Mouse (Mus musculus) midbrain, embryonic 11.5 days (tissue): ENCODE results near the gene Miga1. TPM values are rescaled to one million over a fixed set of nuclear protein-coding genes. Genes with fewer than 3 reads are reported as not detected.

ENCODE experiments used
- ATAC-seq: fragments of 200-750 bp; cut with Nextera tagmentation; 2 replicates; pipeline ENCODE4 v1.8.0; 2017; ENCODE audit warnings: moderate TSS enrichment, moderate library complexity; ENCODE audit not compliant: low FRiP score
- DNase-seq: peaks from one replicate; pipeline ENCODE4 v3.0.0; 2015; ENCODE audit warnings: low spot score; ENCODE audit errors: missing footprints
- H3K27ac ChIP-seq: fragments of 300-500 bp; sonication (generic); 2 replicates; pipeline ENCODE4 v1.5.1; 2014; ENCODE audit warnings: low read depth, low read length
- H3K27me3 ChIP-seq: fragments of 300-500 bp; sonication (generic); 2 replicates; pipeline ENCODE4 v1.6.1; 2014; ENCODE audit warnings: mild to moderate bottlenecking, low read length, moderate library complexity, mixed read lengths; ENCODE audit not compliant: control insufficient read depth, insufficient read depth
- H3K36me3 ChIP-seq: fragments of 300-500 bp; sonication (generic); 2 replicates; pipeline ENCODE4 v1.6.1; 2014; ENCODE audit warnings: mild to moderate bottlenecking, low read length, moderate library complexity, mixed read lengths; ENCODE audit not compliant: control insufficient read depth, insufficient read depth
- H3K4me1 ChIP-seq: fragments of 300-500 bp; sonication (generic); 2 replicates; pipeline ENCODE4 v1.6.1; 2014; ENCODE audit warnings: low read length; ENCODE audit not compliant: control insufficient read depth, insufficient read depth
- H3K4me2 ChIP-seq: fragments of 300-500 bp; sonication (generic); 2 replicates; pipeline ENCODE4 v1.6.1; 2014; ENCODE audit warnings: mild to moderate bottlenecking, moderate library complexity
- H3K4me3 ChIP-seq: fragments of 300-500 bp; sonication (generic); 2 replicates; pipeline ENCODE4 v1.5.1; 2014; ENCODE audit warnings: low read depth, low read length
- H3K9ac ChIP-seq: fragments of 300-500 bp; sonication (generic); 2 replicates; pipeline ENCODE4 v1.6.1; 2014; ENCODE audit warnings: low read length
- H3K9me3 ChIP-seq: fragments of 300-500 bp; sonication (generic); 2 replicates; pipeline ENCODE4 v1.6.1; 2016; ENCODE audit warnings: low read length; ENCODE audit not compliant: control insufficient read depth
- WGBS: fragments of 180-500 bp; shearing (Covaris S2); extraction: QIAGEN DNeasy Blood & Tissue Kit; methylation state at CpG from one replicate; pipeline ENCODE4 v1.1.7; 2014; 5-methylcytosine and 5-hydroxymethylcytosine counted together
- polyA plus RNA-seq: library from polyadenylated mRNA; unstranded; fragments of >200 nt; fragmentation: Nextera tagmentation; extraction: Ambion mirVana; gene quantifications from 2 replicates; pipeline ENCODE4 v1.2.1, GENCODE M21; 2014

Gene Miga1
- polyA plus RNA-seq, 1 experiment from 2014 or later, result 19.3 TPM

DNA sequence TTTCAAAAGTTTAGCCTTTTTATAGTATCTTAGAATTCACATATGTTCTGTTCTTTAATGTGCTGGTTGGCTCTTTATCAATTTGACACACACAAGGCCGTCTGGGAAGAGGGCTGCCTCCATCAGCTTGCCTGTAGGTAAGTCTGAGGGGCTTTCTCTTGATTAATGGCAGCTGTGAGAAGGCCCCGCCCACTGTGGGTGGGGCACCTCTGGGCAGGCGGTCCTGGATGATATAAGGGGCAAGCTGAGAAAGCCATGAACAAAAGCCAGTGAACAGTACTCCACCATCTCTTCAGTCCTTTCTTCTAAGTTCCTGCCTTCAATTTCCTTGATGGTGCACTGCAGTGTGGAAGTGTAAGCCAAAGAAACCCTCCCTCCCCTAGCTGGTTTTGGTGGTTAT is 58.1 kb downstream of the Miga1 start:
- no peak overlapping the region for H3K4me2 ChIP-seq
- peak; percentile 56 for DNase-seq

DNA sequence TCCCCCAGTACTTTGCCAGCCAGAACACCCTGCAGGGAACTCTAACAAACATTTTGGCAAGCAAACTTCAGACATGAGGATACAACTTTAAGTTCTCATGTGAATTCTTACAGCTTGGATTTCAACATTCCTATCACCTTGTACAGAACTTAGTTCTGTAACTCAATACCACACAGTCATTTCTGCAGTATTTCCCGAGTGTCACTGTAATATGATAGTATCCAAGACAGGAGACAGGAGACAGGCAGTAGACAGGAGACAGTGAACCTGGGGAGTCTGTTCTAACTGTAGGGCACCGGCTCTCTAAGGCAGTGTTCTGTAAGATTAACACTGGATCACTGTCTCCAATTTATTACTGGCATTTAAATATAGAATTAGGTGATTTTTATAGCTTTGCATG is 61.8 kb downstream of the Miga1 start:
- Histone ChIP-seq H3K36me3 (peaks cover 3% of the 10 kb centered on the region; the same call in 1 of the 2 replicates), H3K4me2 (no peak overlapping the region), H3K27ac (no peak overlapping the region), H3K9me3 (no peaks in the 10 kb centered on the region), H3K4me1 (no peaks in the 10 kb centered on the region), H3K9ac (no peak overlapping the region), H3K27me3 (no peaks in the 10 kb centered on the region), H3K4me3 (no peak overlapping the region)
- DNase-seq (peak; percentile 6), ATAC-seq (no peak)
- 77% methylated on average over 2 of the region's 2 CpGs for WGBS

More for the DNA sequence above, 58.1 kb downstream of the Miga1 start:
- Histone ChIP-seq H3K27me3 (no peaks in the 10 kb centered on the region), H3K9me3 (no peaks in the 10 kb centered on the region), H3K36me3 (0 out of 2 replicates have a peak, but pooled peaks cover 5% of the 10 kb centered on the region), H3K27ac (no peak overlapping the region), H3K4me3 (no peak overlapping the region), H3K4me1 (no peaks in the 10 kb centered on the region), H3K9ac (no peak overlapping the region)
- no peak for ATAC-seq
- 40% methylated on average over 3 of the region's 3 CpGs for WGBS

DNA sequence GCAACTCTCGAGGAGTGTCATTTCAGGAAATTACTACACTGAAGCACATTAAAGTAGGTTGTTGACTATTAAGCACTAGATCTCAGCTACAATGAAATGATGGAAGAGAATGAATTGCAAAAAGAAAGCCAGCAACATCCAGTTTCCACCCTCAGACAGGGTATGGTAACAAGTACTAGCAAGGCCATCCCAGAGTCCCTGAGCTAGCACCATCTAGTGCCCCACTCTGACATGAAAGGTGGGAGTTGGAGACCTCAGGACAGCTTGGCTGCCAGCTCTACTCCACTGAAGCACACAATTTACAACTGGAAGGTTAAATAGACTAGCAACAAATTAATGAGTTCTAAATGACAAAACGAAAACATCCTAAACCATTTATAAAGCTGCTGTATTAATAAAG is 62.3 kb downstream of the Miga1 start:
- DNase-seq, result peak; percentile 70
- WGBS, result 89% methylated on average over 2 of the region's 2 CpGs
- no peak overlapping the region for H3K9ac ChIP-seq

DNA sequence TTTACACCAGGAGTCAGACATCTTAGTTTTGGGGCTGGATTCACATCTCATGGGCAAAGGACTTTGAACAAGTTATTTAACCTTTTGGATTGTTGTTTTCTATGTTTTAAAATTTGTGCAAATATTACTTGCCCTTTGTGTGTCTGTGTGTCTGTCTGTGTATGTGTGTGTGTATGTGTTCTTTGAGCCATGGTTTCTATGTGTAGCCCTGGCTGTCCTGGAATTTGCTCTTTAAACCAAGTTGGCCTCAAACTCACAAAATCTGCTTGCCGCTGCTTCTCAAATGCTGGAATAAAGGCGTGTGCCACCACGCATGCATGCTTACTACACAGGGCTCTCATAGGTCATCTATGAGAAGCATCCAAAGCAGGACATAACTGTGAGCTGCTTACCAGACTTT is 63.3 kb downstream of the Miga1 start:
- H3K4me1 ChIP-seq, result no peaks in the 10 kb centered on the region
- no peak overlapping the region for H3K4me2 ChIP-seq
- H3K27ac ChIP-seq, result no peak overlapping the region
- DNase-seq (peak; percentile 56), ATAC-seq (no peak)
- no peak overlapping the region for H3K9ac ChIP-seq
- 97% methylated on average over 3 of the region's 3 CpGs for WGBS
- H3K36me3 ChIP-seq, result no peaks in the 10 kb centered on the region; the same call in 1 of the 2 replicates
- H3K4me3 ChIP-seq, result no peak overlapping the region
- no peaks in the 10 kb centered on the region for H3K27me3 ChIP-seq
- no peaks in the 10 kb centered on the region for H3K9me3 ChIP-seq

More for the DNA sequence above, 62.3 kb downstream of the Miga1 start:
- no peak for ATAC-seq
- no peak overlapping the region for H3K4me2 ChIP-seq
- H3K4me3 ChIP-seq, result no peak overlapping the region
- no peaks in the 10 kb centered on the region for H3K4me1 ChIP-seq
- H3K36me3 ChIP-seq, result no peaks in the 10 kb centered on the region; the same call in 1 of the 2 replicates
- H3K27ac ChIP-seq, result no peak overlapping the region
- H3K27me3 ChIP-seq, result no peaks in the 10 kb centered on the region
- no peaks in the 10 kb centered on the region for H3K9me3 ChIP-seq

DNA sequence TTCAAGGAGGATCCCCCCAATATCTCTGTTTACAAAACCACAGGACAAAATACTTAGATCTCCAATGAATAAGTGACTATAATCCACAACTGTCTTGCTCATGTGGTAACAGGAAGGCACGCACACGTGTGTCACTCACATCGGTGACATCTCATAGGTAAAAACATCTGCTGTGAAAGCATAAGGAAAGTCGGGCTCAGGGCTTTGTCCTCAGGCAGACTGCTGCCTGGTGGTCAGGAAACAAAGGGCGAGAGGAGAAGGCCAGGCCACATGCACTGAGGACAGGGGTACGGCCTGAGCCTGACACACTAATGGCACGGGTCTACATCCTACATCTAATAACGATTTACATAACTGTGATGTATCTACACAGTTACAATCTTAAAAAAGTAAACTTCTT is 65.2 kb downstream of the Miga1 start:
- H3K9me3 ChIP-seq, result no peaks in the 10 kb centered on the region
- H3K4me2 ChIP-seq, result no peak overlapping the region
- no peak overlapping the region for H3K4me3 ChIP-seq
- H3K27me3 ChIP-seq, result no peaks in the 10 kb centered on the region
- no peak overlapping the region for H3K27ac ChIP-seq
- WGBS, result 74% methylated on average over 8 of the region's 8 CpGs
- DNase-seq, result peak; percentile 26
- no peaks in the 10 kb centered on the region; the same call in 1 of the 2 replicates for H3K36me3 ChIP-seq
- H3K9ac ChIP-seq, result no peak overlapping the region
- ATAC-seq, result no peak
- no peaks in the 10 kb centered on the region for H3K4me1 ChIP-seq

DNA sequence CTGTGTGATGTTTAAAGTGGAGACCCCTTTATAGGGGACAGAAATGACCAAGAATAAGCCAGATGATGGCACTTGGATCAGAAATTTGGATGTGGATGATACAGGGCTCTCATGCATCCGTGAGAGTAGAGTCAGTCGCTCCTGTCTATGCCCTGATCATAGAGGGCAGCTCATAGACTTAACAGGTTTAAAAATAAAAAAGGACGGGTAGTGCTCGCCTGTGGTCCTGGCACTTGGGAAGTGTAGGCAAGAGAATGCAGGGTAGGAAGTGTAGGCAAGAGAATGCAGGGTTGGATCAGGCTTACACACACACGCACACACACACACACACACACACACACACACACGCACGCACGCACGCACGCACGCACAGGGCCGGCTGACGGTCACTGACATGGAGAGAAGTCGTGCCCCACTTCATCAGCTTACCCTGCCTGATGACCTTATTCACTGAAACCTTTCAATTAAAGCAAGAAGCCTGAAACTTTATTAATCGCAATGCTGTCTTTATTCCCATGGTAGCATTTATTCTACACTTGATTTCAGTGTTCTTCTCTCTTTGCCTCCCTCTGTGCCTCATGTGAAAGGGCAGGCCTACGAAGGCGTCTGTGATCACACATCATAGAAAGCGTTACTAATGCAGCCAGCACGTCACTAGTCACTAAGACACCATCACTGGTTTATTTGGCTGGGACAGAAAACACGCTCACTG is 67.1 kb downstream of the Miga1 start:
- Histone ChIP-seq H3K27me3 (no peaks in the 10 kb centered on the region), H3K27ac (no peak overlapping the region), H3K4me2 (no peak overlapping the region), H3K9me3 (no peaks in the 10 kb centered on the region), H3K4me3 (no peak overlapping the region), H3K4me1 (no peaks in the 10 kb centered on the region), H3K36me3 (no peaks in the 10 kb centered on the region; the same call in 1 of the 2 replicates), H3K9ac (no peak overlapping the region)
- peak; percentile 81 for DNase-seq
- ATAC-seq, result 0 out of 2 replicates have a peak, but pooled peaks have one; percentile 46
- WGBS, result 74% methylated on average over 20 of the region's 20 CpGs

DNA sequence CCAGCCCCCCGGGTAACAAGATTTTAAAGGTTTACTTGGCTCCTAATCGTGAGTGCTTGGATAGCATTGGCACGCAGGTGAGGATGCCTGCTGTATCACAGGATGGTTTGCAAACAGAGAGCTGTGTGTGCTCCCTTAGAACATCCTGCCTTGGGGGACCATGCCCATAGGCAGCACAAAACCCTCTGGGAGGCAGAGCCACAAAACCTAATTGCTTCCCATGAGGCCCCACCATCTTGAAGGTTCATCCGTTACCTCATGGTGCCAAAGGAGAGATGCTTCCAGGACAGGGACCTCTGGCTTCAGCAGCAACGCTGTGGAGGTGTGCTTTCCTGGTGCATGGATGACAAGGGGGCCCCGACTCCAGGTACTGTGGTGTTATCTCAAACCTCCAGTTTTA is 68.3 kb downstream of the Miga1 start:
- no peak overlapping the region for H3K4me3 ChIP-seq
- no peak overlapping the region for H3K4me2 ChIP-seq
- no peak overlapping the region for H3K27ac ChIP-seq
- DNase-seq (no peak), ATAC-seq (no peak)
- H3K9me3 ChIP-seq, result no peaks in the 10 kb centered on the region
- H3K9ac ChIP-seq, result no peak overlapping the region
- WGBS, result 90% methylated on average over 6 of the region's 6 CpGs
- no peaks in the 10 kb centered on the region; the same call in 1 of the 2 replicates for H3K36me3 ChIP-seq
- no peaks in the 10 kb centered on the region for H3K4me1 ChIP-seq
- peaks cover 2% of the 10 kb centered on the region; the same call in 1 of the 2 replicates for H3K27me3 ChIP-seq

DNA sequence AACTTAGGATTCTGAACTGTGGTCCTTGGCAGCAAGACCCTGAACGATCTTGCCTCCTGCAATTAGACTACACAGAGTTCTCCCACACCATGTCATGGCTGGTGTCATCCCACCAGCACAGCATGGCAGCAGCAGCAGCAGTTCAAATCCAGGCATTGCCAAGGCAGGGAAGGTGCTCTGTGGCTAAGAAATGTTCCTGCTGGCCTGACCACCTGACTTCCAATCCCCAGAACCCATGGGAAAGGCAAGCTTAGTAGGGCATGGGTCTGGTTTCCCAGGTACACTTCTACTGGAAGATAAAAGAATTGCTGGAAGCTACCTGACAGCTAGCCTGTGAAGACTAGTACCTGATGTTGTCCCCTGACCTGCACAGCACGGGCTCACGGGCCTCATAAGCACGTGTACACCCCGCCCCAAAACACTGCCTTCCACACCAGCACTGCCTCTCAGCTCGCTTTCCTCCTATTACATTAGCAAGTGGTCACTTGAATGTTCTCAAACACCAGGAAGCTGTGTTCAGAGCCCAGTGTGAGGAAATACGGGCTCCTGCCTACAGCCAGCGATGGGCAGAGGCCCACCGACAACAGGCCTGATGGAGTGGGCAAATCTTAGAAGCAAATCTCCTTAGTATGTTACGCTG is 69.0 kb downstream of the Miga1 start:
- Histone ChIP-seq H3K4me3 (no peak overlapping the region), H3K4me1 (peaks cover 4% of the 10 kb centered on the region; the same call in 1 of the 2 replicates), H3K4me2 (no peak overlapping the region), H3K9ac (no peak overlapping the region), H3K36me3 (no peaks in the 10 kb centered on the region; the same call in 1 of the 2 replicates), H3K27me3 (peaks cover 2% of the 10 kb centered on the region; the same call in 1 of the 2 replicates), H3K27ac (no peak overlapping the region), H3K9me3 (no peaks in the 10 kb centered on the region)
- WGBS, result 91% methylated on average over 10 of the region's 10 CpGs
- ATAC-seq (no peak), DNase-seq (no peak)

DNA sequence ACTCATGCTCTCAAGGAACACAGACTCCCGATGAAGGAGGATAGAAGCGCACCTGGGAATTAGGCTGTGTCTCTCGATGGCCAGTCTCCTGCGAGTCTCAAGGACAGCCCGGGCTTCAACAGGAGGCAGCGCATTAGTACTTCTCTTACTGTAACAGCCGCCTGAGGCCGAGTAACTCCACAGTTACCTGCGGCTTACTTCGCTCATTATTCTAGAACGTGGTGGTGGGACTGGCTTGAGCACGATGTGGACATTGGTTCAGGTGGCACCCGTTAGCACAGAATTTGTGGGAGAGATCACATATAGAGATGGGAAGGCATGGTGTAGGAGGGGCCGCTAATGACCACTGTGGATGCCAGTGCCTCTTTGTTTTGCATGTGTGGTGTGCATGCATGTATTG is 72.1 kb downstream of the Miga1 start:
- no peak overlapping the region for H3K27ac ChIP-seq
- peaks cover 17% of the 10 kb centered on the region for H3K27me3 ChIP-seq
- ATAC-seq, result no peak

More for the DNA sequence above, 72.1 kb downstream of the Miga1 start:
- H3K4me2 ChIP-seq, result no peak overlapping the region
- H3K9ac ChIP-seq, result no peak overlapping the region
- H3K4me3 ChIP-seq, result no peak overlapping the region
- no peak for DNase-seq
- 93% methylated on average over 14 of the region's 14 CpGs for WGBS
- no peaks in the 10 kb centered on the region for H3K9me3 ChIP-seq
- peaks cover 9% of the 10 kb centered on the region for H3K4me1 ChIP-seq
- H3K36me3 ChIP-seq, result no peaks in the 10 kb centered on the region
